Mouse (Mus musculus) CD4-positive naive resting alpha-beta T cell, adult 57 days (primary cell): ENCODE results near the gene Gimap1. TPM values are rescaled to one million over a fixed set of nuclear protein-coding genes. Genes with fewer than 3 reads are reported as not detected.

ENCODE experiments used
- total RNA-seq: library from RNA; stranded (reverse); gene quantifications from one replicate; pipeline ENCODE4 v1.2.4, GENCODE M21; 2023

Gene Gimap1
- 153 TPM for total RNA-seq

DNA sequence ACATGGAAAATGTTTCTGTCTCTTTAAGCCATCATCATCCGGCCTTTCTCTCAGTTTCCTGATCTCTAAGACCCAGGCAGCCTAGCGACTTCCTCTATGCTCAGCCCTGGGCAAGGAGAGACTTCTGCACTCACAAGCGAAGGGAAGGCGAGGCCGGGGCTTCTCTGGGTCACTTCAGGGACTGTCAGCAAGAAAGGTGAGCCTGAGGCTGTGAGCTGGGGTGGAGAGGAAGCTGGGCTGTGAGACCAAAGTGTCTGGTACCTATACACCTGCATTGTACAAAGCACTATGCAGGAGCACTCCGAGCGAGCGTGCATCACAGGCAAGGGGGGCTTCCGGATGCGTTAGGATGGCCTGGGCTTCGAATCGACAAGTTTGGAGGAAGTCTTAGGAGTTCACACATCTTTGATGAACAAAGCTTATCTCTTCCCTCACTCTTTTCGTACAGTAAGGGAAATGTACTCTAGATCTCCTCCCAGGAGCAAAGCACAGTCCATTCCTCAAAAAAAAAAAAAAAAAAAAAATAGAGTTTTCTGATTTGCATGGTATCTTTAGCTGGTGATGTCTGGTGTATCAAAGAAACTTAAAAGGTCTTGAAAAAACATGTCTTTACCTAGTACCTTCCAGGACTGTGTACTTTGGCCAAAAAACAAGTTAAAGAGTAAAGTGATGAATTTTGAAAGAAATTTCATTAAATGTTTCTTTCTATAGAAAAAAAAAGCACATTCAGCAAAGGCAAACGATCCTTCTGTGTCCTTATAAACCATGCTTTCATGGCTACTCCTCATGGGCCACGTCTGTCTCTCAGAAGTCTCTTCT lies at the start of gene Gimap1:
Gene Gimap1 (plus strand): TSS at position 94 of the 819 bp plus-strand sequence.

DNA sequence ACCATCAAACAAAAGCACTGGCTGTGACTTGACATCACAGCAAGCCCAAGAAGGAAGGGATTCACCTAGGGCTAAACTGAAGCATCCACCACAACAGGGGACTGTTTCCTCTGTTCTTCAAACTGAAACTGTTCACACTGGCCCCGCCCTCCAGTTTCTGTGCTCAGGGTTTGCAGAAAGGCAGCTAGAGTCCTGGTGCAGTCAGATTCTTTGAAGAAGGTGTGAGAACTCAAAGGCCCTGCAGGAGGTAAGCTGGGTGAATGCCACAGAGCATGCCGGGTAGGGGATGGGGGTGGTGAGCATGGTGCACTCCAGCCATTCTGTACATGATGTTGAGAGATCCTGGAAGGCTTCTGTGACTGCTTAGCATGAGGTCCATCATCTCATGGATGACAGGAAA lies 20.4 kb upstream of the Gimap1 start, which contains the start of the genes Gm28053 and Gimap7:
Gene Gm28053 (plus strand): TSS at position 153 of the 400 bp plus-strand sequence.
Gene Gimap7 (plus strand): TSS at position 167 of the 400 bp plus-strand sequence.

DNA sequence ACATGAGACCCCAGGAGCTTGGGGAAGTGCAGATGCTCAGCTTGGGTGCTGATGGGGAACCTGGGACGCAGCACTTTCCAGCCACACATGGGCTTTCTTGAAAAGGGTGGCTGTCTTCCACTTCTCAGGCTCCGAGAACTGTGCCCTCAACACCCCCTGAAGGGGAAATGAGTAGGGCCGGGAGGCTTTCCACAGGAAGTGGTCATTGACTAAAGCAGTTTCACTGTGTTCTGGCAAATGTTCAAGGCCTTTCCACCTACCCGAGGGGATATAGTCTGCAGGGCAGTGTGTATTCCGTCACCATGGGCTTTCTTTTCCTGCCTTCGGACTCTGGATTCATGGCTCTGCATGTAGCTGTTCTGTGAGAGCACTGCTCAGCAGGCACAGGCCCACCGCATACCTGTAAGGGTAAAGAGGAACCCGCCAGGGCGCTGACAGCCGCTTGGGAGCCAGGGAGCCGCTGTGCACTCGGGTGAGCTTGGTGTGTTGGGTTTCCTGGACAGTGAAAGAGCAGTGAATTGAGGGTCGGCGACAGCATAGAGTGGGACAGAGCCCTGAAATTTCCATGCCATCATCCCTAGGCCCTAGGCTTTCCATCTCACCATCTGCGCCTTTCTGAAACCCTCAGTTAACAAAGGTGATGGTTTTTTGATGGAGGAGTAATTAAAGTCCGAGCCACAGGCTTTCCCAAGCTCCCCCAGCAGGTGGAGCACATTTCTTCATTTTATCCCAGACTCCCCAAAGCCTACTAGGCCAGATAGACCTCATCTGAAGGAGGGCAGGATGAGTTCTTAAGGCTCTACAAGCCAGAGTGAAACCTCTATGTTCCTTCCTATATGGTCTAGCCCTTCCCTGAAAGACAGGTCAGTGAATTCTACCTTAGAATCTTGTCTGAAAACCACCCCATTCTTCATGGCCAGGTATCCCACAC lies 7.4 kb downstream of the Gimap1 start, which contains the start of gene Gimap5:
Gene Gimap5 (plus strand): TSS at position 239 of the 931 bp plus-strand sequence.

DNA sequence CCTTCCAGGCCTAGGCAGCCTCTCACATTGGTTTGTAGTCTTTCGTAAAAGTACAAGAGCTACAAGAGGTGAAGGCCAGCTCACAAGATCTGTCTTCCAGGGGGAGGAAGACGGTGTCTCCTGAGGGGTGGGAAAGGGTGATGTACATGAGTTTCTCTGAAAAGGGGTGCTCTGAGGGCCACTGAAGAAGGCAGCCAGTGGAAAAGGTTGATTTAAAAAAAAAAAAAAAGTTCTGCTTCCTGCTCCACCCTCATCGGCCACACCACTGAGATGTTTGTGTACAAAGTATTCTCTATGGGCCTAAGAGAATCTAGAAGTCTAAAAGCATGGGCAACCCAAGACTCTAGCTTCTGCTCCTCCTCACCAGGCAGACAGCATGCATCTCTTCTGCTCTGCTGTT lies 31.8 kb downstream of the Gimap1 start, which contains the start of gene Gimap3:
Gene Gimap3 (minus strand): TSS at position 156 of the 400 bp plus-strand sequence.

Other genes with a start within 250 kb of the Gimap1 start
- 2.7 TPM for gene Atp6v0e2, start 201.4 kb upstream of the Gimap1 start, total RNA-seq
- gene Lrrc61, start 184.3 kb upstream of the Gimap1 start, total RNA-seq, result 46.1 TPM
- gene Rarres2, start 166.3 kb upstream of the Gimap1 start, total RNA-seq, result 13.6 TPM
- not detected for gene Gm45021, start 149.4 kb upstream of the Gimap1 start, total RNA-seq
- gene Repin1, start 145.2 kb upstream of the Gimap1 start, total RNA-seq, result 2.5 TPM
- gene Gm44965, start 145.1 kb upstream of the Gimap1 start, total RNA-seq, result 2.7 TPM
- 7.6 TPM for gene Zfp775, start 137.0 kb upstream of the Gimap1 start, total RNA-seq
- gene AI854703, start 112.3 kb upstream of the Gimap1 start, total RNA-seq, result 1.7 TPM
- gene Gimap8, start 91.8 kb upstream of the Gimap1 start, total RNA-seq, result 136 TPM
- 218 TPM for gene Gimap9, start 62.9 kb upstream of the Gimap1 start, total RNA-seq
- 370 TPM for gene Gimap4, start 54.5 kb upstream of the Gimap1 start, total RNA-seq
- gene Gimap6, start 30.8 kb upstream of the Gimap1 start, total RNA-seq, result 2,141 TPM
- gene Gm28053, start 20.4 kb upstream of the Gimap1 start, total RNA-seq, result 19.3 TPM
- gene Gimap7, start 20.4 kb upstream of the Gimap1 start, total RNA-seq, result 37.7 TPM
- gene Gimap5, start 7.1 kb downstream of the Gimap1 start, total RNA-seq, result 147 TPM
- gene Gimap3, start 31.8 kb downstream of the Gimap1 start, total RNA-seq, result 591 TPM
- 6.3 TPM for gene Tmem176a, start 101.9 kb downstream of the Gimap1 start, total RNA-seq
- 10.0 TPM for gene Tmem176b, start 102.4 kb downstream of the Gimap1 start, total RNA-seq
- gene Aoc1, start 133.8 kb downstream of the Gimap1 start, total RNA-seq, result not detected
- not detected for gene 1600015I10Rik, start 190.8 kb downstream of the Gimap1 start, total RNA-seq
- gene Doxl2, start 235.9 kb downstream of the Gimap1 start, total RNA-seq, result not detected
- not detected for gene Svs1, start 247.8 kb downstream of the Gimap1 start, total RNA-seq